Mouse (Mus musculus): ENCODE measurements around the gene Mmp21. TPM values are rescaled to one million over a fixed set of nuclear protein-coding genes. Genes with fewer than 3 reads are reported as not detected.
A peak's percentile ranks its signal among the peaks of the same experiment; 100 is the strongest.

The Mmp21 gene
- polyA plus RNA-seq, 1 experiment from 2014 or later, result 0.13 TPM

- Histone ChIP-seq H3K27ac (replicated peaks) (no peak overlapping the region), H3K9ac (no peak overlapping the region), H3K4me1 (no peaks in the 10 kb centered on the region), H3K27me3 (no peaks in the 10 kb centered on the region), H3K4me3 (replicated peaks) (no peak overlapping the region), H3K36me3 (peaks cover 91% of the 10 kb centered on the region), H3K4me2 (replicated peaks) (no peak overlapping the region), H3K9me3 (replicated peaks) (no peaks in the 10 kb centered on the region)
- ATAC-seq (ENCODE audit: insufficient number of reproducible peaks, low FRiP score, low TSS enrichment, low read depth), result no peak
- 89% methylated on average over 1 of the region's 1 CpGs for WGBS
Measured at GRCm38 (mm10) chr7:133662467-133662866, 17.4 kb downstream of the Mmp21 start.

GRCm38 (mm10) chr7:133645716-133646115 is 34.1 kb downstream of the Mmp21 start:
- ATAC-seq (ENCODE audit: insufficient number of reproducible peaks, low FRiP score, low TSS enrichment, low read depth), result no peak
- 90% methylated on average over 6 of the region's 6 CpGs for WGBS
- Histone ChIP-seq H3K4me3 (replicated peaks) (no peak overlapping the region), H3K27me3 (no peaks in the 10 kb centered on the region), H3K36me3 (peaks cover 86% of the 10 kb centered on the region), H3K27ac (replicated peaks) (no peak overlapping the region), H3K9ac (no peak overlapping the region), H3K9me3 (replicated peaks) (no peaks in the 10 kb centered on the region), H3K4me2 (replicated peaks) (no peak overlapping the region), H3K4me1 (no peaks in the 10 kb centered on the region)

DNA sequence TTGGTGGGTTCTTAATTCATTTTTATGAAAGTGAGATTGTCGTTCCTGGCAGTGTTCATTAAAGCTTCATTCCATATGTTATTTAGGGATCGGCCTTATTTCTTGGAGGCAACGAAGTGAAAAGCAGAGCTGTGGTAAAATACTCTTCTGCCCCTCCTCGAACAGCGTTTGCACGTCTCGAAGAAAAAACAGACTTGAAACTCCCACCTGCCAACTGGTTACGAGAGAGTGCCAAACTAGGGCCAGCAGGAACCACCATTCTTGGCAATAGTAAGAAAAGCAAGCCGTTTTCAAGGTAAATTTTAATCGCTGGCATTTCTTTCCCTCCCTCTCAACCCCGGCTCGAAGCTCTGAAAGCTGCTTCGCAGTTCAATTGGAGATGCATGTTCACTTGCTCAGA is 41.0 kb downstream of the Mmp21 start:
- Histone ChIP-seq H3K9ac (no peak overlapping the region), H3K36me3 (peaks cover 35% of the 10 kb centered on the region), H3K9me3 (replicated peaks) (no peaks in the 10 kb centered on the region), H3K4me3 (replicated peaks) (peak overlapping the region; percentile 98), H3K4me2 (replicated peaks) (peak overlapping the region; percentile 82), H3K27ac (replicated peaks) (no peak overlapping the region), H3K27me3 (no peaks in the 10 kb centered on the region), H3K4me1 (peaks cover 17% of the 10 kb centered on the region)
- no peak for ATAC-seq (ENCODE audit: insufficient number of reproducible peaks, low FRiP score, low TSS enrichment, low read depth)
- whole genome bisulfite sequencing, result 89% methylated on average over 13 of the region's 13 CpGs

DNA sequence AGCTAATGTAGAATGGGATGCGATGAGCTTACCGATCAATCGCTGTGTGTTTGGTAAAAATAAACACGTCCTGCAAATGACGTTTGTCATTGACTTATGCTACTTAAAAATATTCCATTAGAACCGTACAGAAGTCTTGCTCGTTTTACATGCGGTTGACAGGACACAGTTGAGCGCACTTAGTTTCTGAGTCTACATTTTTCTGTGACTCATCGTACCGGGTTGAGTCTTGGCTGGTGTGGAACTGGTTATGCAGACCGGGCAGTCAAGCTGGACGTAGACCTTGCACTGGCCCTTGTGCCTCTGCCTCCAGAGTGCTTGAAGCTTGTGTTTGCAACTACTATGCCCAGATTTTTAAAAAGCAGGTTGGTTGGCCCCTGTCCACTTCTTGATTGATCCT is 41.6 kb downstream of the Mmp21 start:
- Histone ChIP-seq H3K27ac (replicated peaks) (peak overlapping the region; percentile 95; the same call in 1 of the 2 replicates), H3K36me3 (peaks cover 30% of the 10 kb centered on the region), H3K9me3 (replicated peaks) (no peaks in the 10 kb centered on the region), H3K4me2 (replicated peaks) (peak overlapping the region; percentile 82), H3K9ac (peak overlapping the region; percentile 91), H3K4me1 (peaks cover 17% of the 10 kb centered on the region), H3K27me3 (no peaks in the 10 kb centered on the region), H3K4me3 (replicated peaks) (peak overlapping the region; percentile 98)
- 8% methylated on average over 13 of the region's 13 CpGs for WGBS
- no peak for ATAC-seq (ENCODE audit: insufficient number of reproducible peaks, low FRiP score, low TSS enrichment, low read depth)

- under 1% methylated on average over 79 of the region's 81 CpGs for WGBS
- Histone ChIP-seq H3K9me3 (replicated peaks) (no peaks in the 10 kb centered on the region), H3K4me1 (peaks cover 17% of the 10 kb centered on the region), H3K27ac (replicated peaks) (peak within 1 kb of the TSS; percentile 95), H3K4me2 (replicated peaks) (peak within 1 kb of the TSS; percentile 82), H3K9ac (peak within 1 kb of the TSS; percentile 91), H3K4me3 (replicated peaks) (peak within 1 kb of the TSS; percentile 98), H3K36me3 (peaks cover 23% of the 10 kb centered on the region), H3K27me3 (no peaks in the 10 kb centered on the region)
- ATAC-seq (ENCODE audit: insufficient number of reproducible peaks, low FRiP score, low TSS enrichment, low read depth), result peak; percentile 98
Measured at GRCm38 (mm10) chr7:133637361-133638305, 42.2 kb downstream of the Mmp21 start, which contains the start of gene Edrf1. TSS of gene Edrf1 (plus strand) at chr7:133637543.

DNA sequence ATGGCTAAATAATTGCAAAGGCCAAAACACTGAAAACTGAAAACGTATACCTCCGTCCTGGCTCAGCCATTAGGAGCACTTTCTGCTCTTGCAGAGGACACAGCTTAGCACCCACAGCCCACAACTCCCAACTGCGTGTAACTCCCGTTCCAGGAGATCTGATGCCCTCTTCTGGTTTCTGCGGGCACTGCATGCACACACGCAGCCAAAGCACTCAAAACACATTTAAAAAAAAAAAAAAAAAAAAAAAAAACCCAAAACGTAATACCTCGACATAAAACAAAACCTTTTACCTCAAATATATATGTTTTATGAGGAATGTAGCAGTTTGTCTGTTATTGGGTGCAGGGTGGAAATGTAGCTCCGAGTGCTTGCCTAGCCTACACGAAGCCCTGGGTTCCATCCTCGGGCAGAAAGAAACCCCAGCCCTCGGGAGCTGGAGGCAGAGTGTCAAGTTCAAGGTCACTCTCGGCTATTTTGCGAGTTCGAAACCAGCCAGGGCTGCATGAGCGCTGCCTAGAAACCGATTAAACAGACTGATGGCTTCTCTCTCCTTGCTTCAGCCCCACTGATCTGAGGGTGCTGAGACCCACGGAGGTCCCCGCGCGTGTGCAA is 43.0 kb downstream of the Mmp21 start:
- Histone ChIP-seq H3K27me3 (no peaks in the 10 kb centered on the region), H3K9ac (peak overlapping the region; percentile 91), H3K4me3 (replicated peaks) (peak overlapping the region; percentile 98), H3K9me3 (replicated peaks) (no peaks in the 10 kb centered on the region), H3K4me1 (peaks cover 17% of the 10 kb centered on the region), H3K27ac (replicated peaks) (peak overlapping the region; percentile 95), H3K4me2 (replicated peaks) (peak overlapping the region; percentile 79), H3K36me3 (peaks cover 16% of the 10 kb centered on the region)
- ATAC-seq (ENCODE audit: insufficient number of reproducible peaks, low FRiP score, low TSS enrichment, low read depth), result no peak; the same call in 1 of the 2 replicates
- WGBS, result 2% methylated on average over 21 of the region's 21 CpGs

GRCm38 (mm10) chr7:133634932-133635650 is 44.8 kb downstream of the Mmp21 start:
- WGBS, result 19% methylated on average over 10 of the region's 12 CpGs
- no peak overlapping the region for H3K4me3 ChIP-seq (replicated peaks)
- H3K4me1 ChIP-seq, result peaks cover 17% of the 10 kb centered on the region
- no peaks in the 10 kb centered on the region for H3K27me3 ChIP-seq
- peak; percentile 34; the same call in 1 of the 2 replicates for ATAC-seq (ENCODE audit: insufficient number of reproducible peaks, low FRiP score, low TSS enrichment, low read depth)
- no peak overlapping the region for H3K4me2 ChIP-seq (replicated peaks)
- H3K36me3 ChIP-seq, result peaks cover 3% of the 10 kb centered on the region; the same call in 1 of the 2 replicates
- peak overlapping the region; percentile 85 for H3K27ac ChIP-seq (replicated peaks)
- no peak overlapping the region for H3K9ac ChIP-seq
- H3K9me3 ChIP-seq (replicated peaks), result no peaks in the 10 kb centered on the region

- no peak for ATAC-seq (ENCODE audit: insufficient number of reproducible peaks, low FRiP score, low TSS enrichment, low read depth)
- no peaks in the 10 kb centered on the region for H3K9me3 ChIP-seq (replicated peaks)
- no peak overlapping the region for H3K9ac ChIP-seq
- peaks cover 12% of the 10 kb centered on the region for H3K4me1 ChIP-seq
- no peak overlapping the region for H3K27ac ChIP-seq (replicated peaks)
- H3K4me3 ChIP-seq (replicated peaks), result no peak overlapping the region
- H3K27me3 ChIP-seq, result no peaks in the 10 kb centered on the region
- WGBS, result 36% methylated on average over 2 of the region's 2 CpGs
- H3K36me3 ChIP-seq, result no peaks in the 10 kb centered on the region
- no peak overlapping the region for H3K4me2 ChIP-seq (replicated peaks)
Measured at GRCm38 (mm10) chr7:133632476-133632875, 47.4 kb downstream of the Mmp21 start.

GRCm38 (mm10) chr7:133630821-133631220 is 49.0 kb downstream of the Mmp21 start:
- H3K27me3 ChIP-seq, result no peaks in the 10 kb centered on the region
- no peak overlapping the region for H3K9ac ChIP-seq
- no peak for ATAC-seq (ENCODE audit: insufficient number of reproducible peaks, low FRiP score, low TSS enrichment, low read depth)
- H3K4me3 ChIP-seq (replicated peaks), result no peak overlapping the region
- 51% methylated on average over 5 of the region's 5 CpGs for WGBS
- H3K36me3 ChIP-seq, result no peaks in the 10 kb centered on the region
- H3K9me3 ChIP-seq (replicated peaks), result no peaks in the 10 kb centered on the region
- peaks cover 14% of the 10 kb centered on the region for H3K4me1 ChIP-seq
- H3K4me2 ChIP-seq (replicated peaks), result no peak overlapping the region
- H3K27ac ChIP-seq (replicated peaks), result no peak overlapping the region

- H3K9ac ChIP-seq, result no peak overlapping the region
- no peaks in the 10 kb centered on the region for H3K36me3 ChIP-seq
- H3K9me3 ChIP-seq (replicated peaks), result no peaks in the 10 kb centered on the region
- 0 out of 2 replicates have a peak, but pooled peaks cover 7% of the 10 kb centered on the region for H3K4me1 ChIP-seq
- no peak overlapping the region for H3K4me3 ChIP-seq (replicated peaks)
- ATAC-seq (ENCODE audit: insufficient number of reproducible peaks, low FRiP score, low TSS enrichment, low read depth), result no peak
- H3K27ac ChIP-seq (replicated peaks), result no peak overlapping the region
- WGBS, result 58% methylated on average over 14 of the region's 14 CpGs
- H3K27me3 ChIP-seq, result no peaks in the 10 kb centered on the region; the same call in 1 of the 2 replicates
- H3K4me2 ChIP-seq (replicated peaks), result no peak overlapping the region
Measured at GRCm38 (mm10) chr7:133627184-133627936, 52.5 kb downstream of the Mmp21 start.
